Mouse (Mus musculus) E14TG2a.4 (cell line): ENCODE results near the gene Sorbs2.

Experiments
- CTCF ChIP-seq: conservative IDR thresholded peaks from 2 replicates; pipeline ENCODE4 v1.5.1; 2014; ENCODE audit warnings: low read length
- NANOG ChIP-seq: IDR thresholded peaks from 2 replicates; pipeline ENCODE4 v1.6.1; 2014; ENCODE audit warnings: borderline replicate concordance, low read length, mixed read lengths
- POU5F1 ChIP-seq: IDR thresholded peaks from 2 replicates; pipeline ENCODE4 v1.6.1; 2014; ENCODE audit warnings: low read length, borderline replicate concordance

DNA sequence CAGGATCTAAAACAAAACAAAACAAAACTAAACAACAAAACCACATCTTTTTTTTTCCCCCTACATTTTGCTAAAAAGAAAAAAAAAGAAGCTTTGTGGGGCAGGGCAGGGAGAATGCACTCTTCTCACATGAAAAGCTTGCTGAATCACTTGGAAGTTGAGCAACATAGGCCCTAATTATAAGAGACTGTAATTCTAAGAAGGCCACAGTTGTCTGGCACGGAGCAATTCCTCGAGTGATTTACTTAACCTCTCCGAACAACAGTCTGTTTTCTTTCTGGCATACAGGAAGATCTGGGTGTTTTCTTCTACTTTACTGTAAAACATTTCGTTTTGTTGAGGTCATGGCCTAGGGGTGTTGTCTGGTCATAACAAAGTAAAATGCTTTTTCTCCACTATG lies 202.1 kb downstream of the Sorbs2 start:
- TF ChIP-seq CTCF, result no peak
- no peak for TF ChIP-seq NANOG
- no peak for TF ChIP-seq POU5F1
